Mouse (Mus musculus) embryonic fibroblast, embryonic 13.5 days (primary cell): Measurements from ENCODE around the gene Wfdc17.

ENCODE experiments used
- CTCF ChIP-seq: IDR thresholded peaks from 2 replicates; pipeline ENCODE4 v1.5.1; 2011; ENCODE audit warnings: mild to moderate bottlenecking, control low read depth, low read length, moderate library complexity, borderline replicate concordance; ENCODE audit not compliant: insufficient read depth
- POLR2A ChIP-seq: IDR thresholded peaks from 2 replicates; pipeline ENCODE4 v1.6.1; 2011; ENCODE audit warnings: low read depth, mild to moderate bottlenecking, control low read depth, low read length, moderate library complexity

GRCm38 (mm10) chr11:83728757-83729432 is 25.1 kb downstream of the Wfdc17 start:
- no peak for TF ChIP-seq CTCF
- TF ChIP-seq POLR2A, result no peak
